Mouse (Mus musculus): Measurements from ENCODE around the gene Raver2.

Gene Raver2

DNA sequence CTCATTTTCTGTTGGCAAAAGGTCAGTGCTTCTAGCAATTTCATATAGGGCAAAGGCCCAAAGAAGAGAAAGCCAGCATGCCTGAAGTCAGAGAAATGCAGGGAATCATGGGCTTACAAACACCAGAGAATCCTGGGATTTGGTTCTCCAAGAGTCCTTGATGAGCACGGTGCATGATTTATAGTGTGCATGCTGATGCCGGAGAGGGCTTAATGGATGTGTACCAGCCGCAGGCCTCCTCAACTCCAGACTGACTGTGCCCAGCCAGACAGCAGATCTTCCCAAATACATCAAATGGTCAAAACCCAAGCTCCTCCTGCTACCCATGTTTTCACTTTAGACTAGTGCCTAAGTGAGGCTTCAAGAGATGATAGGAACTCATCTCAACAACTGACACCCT lies 109.0 kb downstream of the Raver2 start:
- no peak for DNase-seq

DNA sequence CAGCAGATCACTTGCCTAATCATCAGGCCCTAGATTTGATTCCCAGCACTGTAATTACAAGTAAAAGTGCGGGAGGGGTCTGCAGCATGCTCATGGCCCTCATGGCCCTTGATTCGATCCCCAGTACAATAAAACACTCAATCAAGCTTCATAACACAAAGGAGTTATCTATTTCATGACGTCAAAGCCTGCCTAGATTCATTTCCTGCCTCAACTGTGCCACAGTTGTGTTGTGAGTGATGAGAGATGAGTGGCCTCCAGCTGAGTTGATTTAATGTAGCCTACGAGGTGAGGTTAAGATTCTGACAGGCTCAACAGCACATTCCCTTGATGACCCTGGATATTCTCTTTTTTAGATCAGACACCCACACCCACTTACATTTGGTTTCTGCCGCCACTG lies 110.3 kb downstream of the Raver2 start:
- no peak for DNase-seq

DNA sequence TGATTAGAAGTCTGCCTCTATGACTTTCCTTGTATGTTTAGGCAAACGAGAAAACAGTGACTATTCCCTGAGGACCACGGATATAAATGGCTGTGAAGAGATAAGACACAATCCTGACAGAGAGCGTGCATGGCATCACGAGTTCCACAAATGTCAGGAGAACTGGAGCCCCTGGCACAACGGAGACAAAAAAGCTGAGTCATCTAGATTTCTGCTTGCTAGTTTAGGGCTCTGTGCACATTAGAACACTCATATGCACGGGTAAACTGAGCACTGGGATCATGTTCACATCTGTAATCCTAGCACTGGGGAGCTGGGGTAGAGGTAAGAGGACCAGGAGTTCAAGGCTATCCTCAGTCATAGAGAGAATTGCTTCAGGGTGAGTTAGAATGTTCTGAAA lies 111.1 kb downstream of the Raver2 start:
- DNase-seq, result no peak

DNA sequence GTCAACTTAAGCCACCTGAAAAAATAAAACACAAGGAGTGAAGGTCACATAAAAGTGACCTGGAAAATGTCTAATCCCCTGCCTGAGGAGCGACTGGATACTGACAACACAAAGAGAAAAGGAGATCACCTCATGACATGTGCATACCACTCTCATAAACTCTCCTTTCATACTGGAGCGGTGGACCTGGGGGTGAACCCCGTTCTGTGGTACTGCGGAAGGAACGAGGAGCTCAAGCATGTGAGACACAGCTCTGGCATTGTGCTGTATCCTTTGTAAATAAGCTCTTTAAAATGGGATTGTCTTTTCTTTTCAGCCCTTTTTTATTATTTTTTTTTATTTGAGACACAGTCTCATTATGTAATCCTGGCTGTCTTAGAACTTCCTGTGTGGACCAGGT lies 111.9 kb downstream of the Raver2 start:
- DNase-seq, result no peak

DNA sequence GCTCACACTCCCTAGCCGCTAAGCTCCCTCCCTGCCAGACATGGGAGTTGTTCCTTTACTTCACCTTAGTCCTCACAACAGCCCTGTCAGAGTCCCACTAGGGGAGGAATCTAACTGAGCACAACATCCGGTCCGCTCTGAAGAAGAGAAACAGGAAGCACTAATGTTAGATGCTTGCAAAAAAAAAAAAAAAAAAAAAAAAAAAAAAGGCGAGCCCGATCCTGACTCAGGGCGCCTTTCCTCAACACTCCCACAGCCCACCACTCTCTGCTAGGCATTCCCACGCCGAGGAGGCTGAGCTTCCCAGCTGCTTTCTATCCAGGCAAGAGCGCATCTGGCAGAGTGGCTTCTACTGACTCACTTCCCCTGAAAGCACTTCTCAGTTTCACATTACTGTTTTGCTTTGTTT lies 113.8 kb downstream of the Raver2 start:
- DNase-seq, result no peak

DNA sequence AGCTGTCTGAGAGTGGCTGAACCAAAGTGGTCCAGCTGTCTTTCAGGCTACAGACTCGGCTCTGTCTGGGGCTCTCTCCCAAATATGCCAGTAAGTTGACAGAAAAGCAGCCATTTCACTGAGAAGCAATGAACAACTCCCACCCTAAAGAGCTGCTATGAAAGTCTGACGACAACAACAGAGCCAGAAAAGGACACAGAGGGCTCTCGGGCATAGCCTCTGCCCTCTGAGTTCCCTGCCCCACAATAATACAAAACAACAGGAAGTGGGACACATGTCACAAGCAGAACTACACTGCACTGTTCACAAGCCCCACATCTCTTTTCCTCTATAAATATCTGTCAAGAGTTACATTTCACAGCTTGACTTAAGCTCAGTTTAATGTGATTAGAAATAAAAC lies 116.4 kb downstream of the Raver2 start:
- DNase-seq, result no peak

DNA sequence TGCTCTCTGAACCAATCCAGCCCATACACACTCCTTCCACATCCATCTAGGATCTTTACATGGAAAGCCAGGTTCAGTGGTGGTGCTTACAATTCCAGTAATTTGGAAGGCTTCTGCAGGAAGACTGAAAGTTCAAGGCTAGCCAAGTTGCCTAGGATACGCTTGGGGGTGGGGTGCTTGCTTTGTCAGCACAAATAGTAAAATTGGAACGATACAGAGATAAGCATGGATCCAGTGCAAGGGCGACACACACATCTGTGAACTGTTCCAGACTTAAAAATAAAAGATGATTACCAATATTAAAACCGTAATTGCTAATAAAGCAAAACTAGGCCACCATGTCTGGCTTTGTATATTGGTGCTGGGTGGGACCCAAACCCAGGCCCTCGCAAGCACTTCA lies 117.8 kb downstream of the Raver2 start:
- DNase-seq, result no peak

DNA sequence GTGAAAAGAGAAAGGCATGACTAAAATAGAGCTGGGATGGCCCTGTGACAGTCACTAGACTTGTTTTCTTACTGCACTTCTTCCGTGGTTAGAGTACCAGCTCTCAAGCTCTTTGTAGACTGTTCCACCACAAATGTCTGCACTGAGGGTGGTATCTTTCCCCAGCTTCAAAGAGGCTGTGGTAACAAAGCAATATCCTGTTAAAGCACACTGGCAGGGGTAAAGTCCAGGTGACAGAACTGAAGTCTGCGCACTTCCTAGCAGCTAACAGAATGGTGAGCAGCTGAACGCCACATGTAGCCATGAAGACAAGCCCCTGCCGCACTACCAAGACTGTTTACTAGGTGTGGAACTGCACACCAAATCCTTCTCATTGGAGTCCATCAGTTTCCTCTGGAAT lies 118.6 kb downstream of the Raver2 start:
- DNase-seq, result no peak

DNA sequence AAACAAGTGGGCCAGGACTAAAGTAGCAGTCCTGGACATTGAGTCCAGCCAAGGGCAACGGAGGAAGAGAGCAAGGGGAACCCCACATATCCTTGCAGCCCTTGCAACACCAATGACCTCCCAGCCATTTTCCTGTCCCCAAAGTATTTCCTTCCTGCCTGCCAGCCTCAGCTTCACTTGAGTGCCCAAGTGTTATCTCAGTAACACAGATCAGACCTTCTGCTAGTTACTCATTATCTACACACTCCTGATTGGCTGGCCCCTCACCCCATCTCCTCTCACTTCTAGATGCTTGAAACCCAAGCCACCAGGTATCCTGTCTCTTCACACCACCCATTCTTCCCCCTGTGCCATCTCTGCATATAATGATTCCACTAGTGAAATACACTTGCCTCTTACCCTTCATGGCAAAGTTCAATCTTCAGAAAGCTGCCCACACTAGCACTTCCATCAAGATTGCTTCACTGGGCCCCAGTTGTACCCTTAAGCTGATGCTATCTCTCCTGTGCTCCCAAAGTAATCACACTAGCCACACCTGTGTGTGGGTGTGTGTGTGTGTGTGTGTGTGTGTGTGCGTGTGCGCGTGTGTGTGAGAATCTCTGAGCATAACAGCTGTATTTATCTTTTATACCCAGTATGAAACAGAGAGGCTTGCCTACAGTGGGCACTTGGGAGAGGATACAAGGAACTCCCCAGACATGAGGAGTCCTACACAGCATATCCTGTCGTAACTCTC lies 123.6 kb downstream of the Raver2 start:
- no peak for DNase-seq

DNA sequence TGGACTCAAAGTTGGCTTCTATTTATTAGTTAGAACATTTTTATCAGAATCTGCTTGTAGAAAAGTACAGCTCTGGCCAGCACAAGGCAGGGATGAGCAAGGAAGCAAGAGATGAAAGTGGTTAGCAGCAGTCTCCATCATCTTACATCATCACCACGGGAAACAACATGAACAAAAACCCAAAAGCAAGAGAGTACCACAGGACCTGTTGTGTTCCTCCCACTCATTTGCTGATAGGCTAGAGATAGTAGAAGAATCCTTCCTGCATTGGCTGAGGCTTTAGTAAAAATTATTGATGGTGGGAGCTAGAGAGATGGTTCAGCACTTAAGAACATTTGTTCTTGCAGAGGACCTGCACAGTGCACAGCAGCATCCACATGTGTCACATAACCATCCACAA lies 125.4 kb downstream of the Raver2 start:
- no peak for DNase-seq

DNA sequence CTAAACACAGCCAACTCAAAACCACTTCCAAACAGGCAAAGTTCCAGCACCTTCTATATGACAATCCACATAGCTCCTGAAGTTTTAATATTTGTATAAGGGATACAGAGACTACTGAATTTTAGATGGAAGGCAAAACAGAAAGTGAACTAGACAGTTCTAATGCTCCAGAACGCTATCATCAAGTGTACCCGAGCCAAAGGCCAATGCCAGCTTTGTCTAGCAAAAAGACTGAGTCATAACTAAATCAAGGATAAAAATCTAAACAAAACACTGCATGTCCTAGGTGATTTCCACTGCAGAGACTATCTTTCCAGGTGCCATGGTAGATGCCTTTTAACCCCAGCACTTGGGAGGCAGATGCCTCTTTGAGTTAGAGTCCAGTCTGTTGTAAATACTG lies 127.6 kb downstream of the Raver2 start:
- no peak for DNase-seq

DNA sequence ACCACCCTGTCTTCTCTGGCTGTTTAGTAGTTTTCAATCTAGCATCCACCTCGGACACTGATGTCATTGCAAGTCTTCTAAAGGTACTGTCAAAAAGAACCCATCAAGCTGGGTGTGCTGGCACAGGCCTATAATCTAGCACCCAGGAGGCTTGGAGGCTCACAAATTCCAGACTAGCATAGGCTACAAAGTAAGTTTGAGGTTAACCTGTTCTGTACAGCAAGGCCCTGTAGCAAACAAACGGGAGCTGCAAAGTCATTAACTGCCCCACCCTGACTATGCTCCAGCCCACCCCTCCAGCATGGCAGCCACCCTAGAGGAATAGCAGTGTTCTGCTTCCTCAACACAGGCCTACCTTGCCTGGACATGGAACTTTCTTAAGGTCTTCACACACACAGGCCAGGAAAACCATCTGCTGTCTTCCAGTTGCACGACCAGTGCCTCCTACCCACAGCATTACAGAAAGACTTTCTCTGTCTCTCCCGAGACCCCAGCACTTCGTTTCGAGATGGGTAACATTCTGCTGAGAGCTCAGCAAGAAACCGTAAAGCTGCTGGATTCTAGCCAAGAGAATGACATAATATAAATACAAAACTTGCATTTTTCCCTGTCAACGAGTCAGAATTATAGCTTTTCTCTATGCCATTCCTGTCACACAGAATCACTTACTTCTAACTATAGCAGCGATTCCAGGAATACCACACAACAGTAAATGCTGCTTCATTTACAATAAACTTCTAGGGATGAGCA lies 128.8 kb downstream of the Raver2 start:
- DNase-seq, result peak in 1 of 2 experiments; percentile 22

DNA sequence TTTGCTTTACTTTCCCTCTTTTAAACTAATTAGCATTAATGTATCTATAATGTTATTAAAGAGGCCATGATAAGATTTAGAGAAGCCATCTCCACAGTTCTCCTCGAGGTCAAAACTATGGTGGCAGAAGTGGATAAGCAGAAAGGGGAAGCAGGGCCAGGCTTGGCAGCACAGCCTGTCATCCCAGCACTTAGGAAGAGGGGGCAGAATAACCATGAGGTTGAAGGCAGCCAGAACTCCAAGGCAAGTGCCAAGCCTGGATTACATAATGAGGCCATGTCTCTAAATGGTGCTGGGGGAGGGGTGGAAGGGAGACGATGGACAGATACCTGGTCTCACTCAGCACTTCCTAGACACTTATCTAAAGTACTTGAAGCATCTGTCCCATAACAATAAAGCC lies 129.6 kb downstream of the Raver2 start:
- DNase-seq, result peak; percentile 79 to 84

DNA sequence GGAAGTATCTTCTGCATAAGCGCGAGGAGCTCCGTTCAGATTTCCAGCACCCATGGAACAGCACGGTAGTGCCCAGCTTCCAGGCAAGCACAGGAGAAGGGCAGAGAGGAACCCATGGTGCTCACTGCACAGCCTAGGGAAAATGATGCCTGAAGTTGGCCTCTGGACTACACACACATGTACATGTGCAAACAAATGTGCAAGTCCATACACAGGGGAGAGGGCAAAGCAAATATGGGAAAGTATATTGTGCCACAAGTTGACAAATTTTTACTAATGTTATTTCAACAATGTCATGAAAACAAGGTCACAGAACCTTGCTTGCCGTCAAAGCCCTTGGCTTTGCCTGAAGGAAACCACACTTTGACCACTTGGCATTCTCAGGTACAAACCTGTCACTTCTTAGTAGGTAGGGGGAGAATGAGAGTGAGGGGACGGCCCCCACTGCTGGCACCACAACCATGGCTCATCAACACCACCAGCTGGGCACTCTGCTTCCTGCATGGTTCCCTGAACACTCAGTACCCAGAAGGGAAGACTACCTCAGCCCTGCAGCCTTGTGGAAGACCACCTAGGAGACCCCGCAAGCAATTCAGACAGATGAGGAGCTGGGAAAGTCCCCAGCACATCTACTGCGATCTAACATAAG lies 130.8 kb downstream of the Raver2 start:
- no peak for DNase-seq
